Mouse (Mus musculus): ENCODE results near the gene Mrps31.

GRCm38 (mm10) chr8:22410688-22411281 is 376 bp upstream of the Mrps31 start:
- 0 out of 2 replicates have a peak, but pooled peaks have one; percentile 2 for TF ChIP-seq FLI1 (IDR thresholded peaks at IDR 0.05; ENCODE audit: low read length)
- TF ChIP-seq GATA1 (IDR thresholded peaks at IDR 0.05; ENCODE audit: borderline replicate concordance, low read length), result no peak
